Mouse (Mus musculus) heart, adult 2 months (tissue): Measurements from ENCODE around the gene Tbc1d30.
A peak's percentile ranks its signal among the peaks of the same experiment; 100 is the strongest.

Experiments
- CTCF ChIP-seq: fragments of 200-600 bp; IDR thresholded peaks from 2 replicates; pipeline ENCODE4 v1.8.1; 2022; ENCODE audit warnings: antibody characterized with exemption, mild to moderate bottlenecking, moderate library complexity
- EP300 ChIP-seq: fragments of 200-500 bp; IDR thresholded peaks from 2 replicates; pipeline ENCODE4 v1.6.1; 2011; ENCODE audit warnings: low read depth, low read length, control low read depth; ENCODE audit not compliant: insufficient read depth
- POLR2A ChIP-seq: fragments of 200-500 bp; IDR thresholded peaks from 2 replicates; pipeline ENCODE4 v1.6.1; 2011; ENCODE audit warnings: mild to moderate bottlenecking, low read depth, low read length, control low read depth; ENCODE audit not compliant: insufficient read depth

GRCm38 (mm10) chr10:121350357-121351065 lies 567 bp downstream of the Tbc1d30 start:
- TF ChIP-seq EP300 (no peak), CTCF (0 out of 2 replicates have a peak, but pooled peaks have one; percentile 7), POLR2A (no peak)
